In genomic region chr5:118058858-118059257, GRCm38 (mm10) we compare ENCODE assay signal across 18 mouse cellular contexts. TPM values are rescaled to one million over a fixed set of nuclear protein-coding genes. Genes with fewer than 3 reads are reported as not detected.
A peak's percentile ranks its signal among the peaks of the same experiment; 100 is the strongest.
DNase-seq lines count a peak whose midpoint lies in the region; ATAC-seq lines count a peak whose summit lies in the region.
"Had no signal": no experiment of that assay in that cellular context is flagged by ENCODE, and none has a peak within 500 bp of the region (broad histone marks: within the 10 kb centered on the region; RNA-seq: fewer than 3 reads in every experiment).

No protein-coding gene starts in this region.

- intact Hi-C loops in heart, postnatal 25 days (cut with DNase I): no loop called here
- intact Hi-C loops in heart, postnatal 10 days (cut with DNase I): no loop called here

- peak; percentile 98 for DNase-seq in heart, adult 11 months
- no peak for DNase-seq in heart, postnatal 25 days (ENCODE audit: low spot score)
- peak; percentile 72 to 78 for DNase-seq in heart, adult 9 months (ENCODE audit: low spot score in 2 of 2)
- DNase-seq in heart, postnatal 10 days: peak; percentile 57 to 78
- DNase-seq in frontal cortex, postnatal 10 days (ENCODE audit: low spot score in 2 of 2): no peak
- no peak for DNase-seq in adrenal gland, postnatal 4 days (ENCODE audit: low spot score in 2 of 2)
- no peak for DNase-seq in right cerebral cortex, adult 2 months (ENCODE audit: low spot score in 2 of 2)
- DNase-seq: adrenal gland, postnatal 14 days; cerebellum, adult 8-10 months; gastrocnemius, postnatal 36 days; left cerebral cortex, postnatal 4 days; lung, adult 18-20 months; spleen, adult 18-20 months; thymus, adult 2 months had no signal

- peak; percentile 69 for ATAC-seq in megakaryocyte progenitor cell, adult 5-6 weeks (replicated peaks; ENCODE audit: poor library complexity)
- ATAC-seq: activated CD4-positive, CD25-positive, alpha-beta regulatory T cell, adult 4 months; intestine, embryonic 15.5 days; Patski had no signal

RNA-seq across cellular contexts. Expression of gene Tesc, which starts 31.3 kb away (rescaled TPM):
- 100 to 1,000 TPM; 192 to 217 TPM for total RNA-seq in heart, postnatal 25 days (2021)
- 100 to 1,000 TPM; 111 to 112 TPM for total RNA-seq in heart, postnatal 10 days (2021)
- 0.25 and 0.42 TPM in 2 replicates for total RNA-seq in megakaryocyte progenitor cell, adult 5-6 weeks (2015)
- total RNA-seq in megakaryocyte progenitor cell, adult 5-6 weeks (2017): not detected in 2 replicates
- 10 to 100 TPM; 53.7 to 60.8 TPM for total RNA-seq in adrenal gland, postnatal 4 days (2021)

Comparison
In these comparisons a context has a peak if more than half of its experiments do, and no peak if none do; other contexts are left out.
1. DNase-seq: peak in heart, adult 11 months (single experiment), heart, adult 9 months (2 of 2) and heart, postnatal 10 days (2 of 2); none in heart, postnatal 25 days (single experiment), frontal cortex, postnatal 10 days (0 of 2), adrenal gland, postnatal 4 days (0 of 2) and right cerebral cortex, adult 2 months (0 of 2).
2. RNA of gene Tesc, which starts 31.3 kb away (total RNA-seq): 192 to 217 TPM in heart, postnatal 25 days, 111 to 112 TPM in heart, postnatal 10 days and 53.7 to 60.8 TPM in adrenal gland, postnatal 4 days; 0.25 to 0.42 TPM in megakaryocyte progenitor cell, adult 5-6 weeks; every median in the first group is over 10 times any median in the second.